Mouse (Mus musculus) myocyte (in vitro differentiated cells): Measurements from ENCODE around the gene Mocs1. TPM values are rescaled to one million over a fixed set of nuclear protein-coding genes. Genes with fewer than 3 reads are reported as not detected.
A peak's percentile ranks its signal among the peaks of the same experiment; 100 is the strongest.

Source experiments
- H3K27me3 ChIP-seq: one replicate; pipeline ENCODE4 v1.6.1; 2011; ENCODE audit not compliant: control insufficient read depth, insufficient read depth, insufficient read length
- H3K36me3 ChIP-seq: one replicate; pipeline ENCODE4 v1.6.1; 2011; ENCODE audit not compliant: control insufficient read depth, insufficient read depth
- H3K4me2 ChIP-seq: one replicate; pipeline ENCODE4 v1.6.1; 2011; ENCODE audit warnings: low read depth, control low read depth
- H3K4me3 ChIP-seq: one replicate; pipeline ENCODE4 v1.5.1; 2011; ENCODE audit warnings: mild to moderate bottlenecking, control low read depth, moderate library complexity
- H3K79me2 ChIP-seq: one replicate; pipeline ENCODE4 v1.6.1; 2011; ENCODE audit not compliant: control insufficient read depth, insufficient read depth
- H3ac ChIP-seq: one replicate; pipeline ENCODE4 v1.6.1; 2011; ENCODE audit not compliant: control insufficient read depth, insufficient read length
- CEBPB ChIP-seq: IDR thresholded peaks from 2 replicates; pipeline ENCODE4 v1.6.1; 2011; ENCODE audit warnings: mild to moderate bottlenecking, moderate library complexity; ENCODE audit not compliant: poor library complexity, insufficient read depth, severe bottlenecking
- E2F4 ChIP-seq: IDR thresholded peaks from one replicate; pipeline ENCODE4 v1.6.1; 2011; ENCODE audit warnings: mild to moderate bottlenecking, control low read depth, moderate library complexity; ENCODE audit not compliant: insufficient read depth
- MAX ChIP-seq: IDR thresholded peaks from one replicate; pipeline ENCODE4 v1.6.1; 2011; ENCODE audit warnings: low read depth, mild to moderate bottlenecking, control low read depth
- MYOD1 ChIP-seq, 3 experiments: IDR thresholded peaks; one replicate each; pipeline ENCODE4 v1.6.1; 2011; ENCODE audit warnings: control low read depth in 2 of 3, low read depth in 2 of 3, mild to moderate bottlenecking in 2 of 3, moderate library complexity in 1 of 3; ENCODE audit not compliant: insufficient read length in 2 of 3, control insufficient read depth in 1 of 3
- MYOG ChIP-seq, 3 experiments: IDR thresholded peaks; one replicate each; pipeline ENCODE4 v1.6.1; 2011; ENCODE audit warnings: control low read depth in 2 of 3, low read depth in 2 of 3, mild to moderate bottlenecking in 2 of 3; ENCODE audit not compliant: insufficient read length in 2 of 3, control insufficient read depth in 1 of 3, insufficient read depth in 1 of 3
- POLR2A ChIP-seq: IDR thresholded peaks from one replicate; pipeline ENCODE4 v1.6.1; 2011; ENCODE audit warnings: low read depth, mild to moderate bottlenecking, control low read depth, moderate library complexity; ENCODE audit not compliant: insufficient read length
- POLR2AphosphoS2 ChIP-seq: IDR thresholded peaks from one replicate; pipeline ENCODE4 v1.6.1; 2011; ENCODE audit warnings: low read depth, control low read depth; ENCODE audit not compliant: insufficient read length
- REST ChIP-seq: IDR thresholded peaks from one replicate; pipeline ENCODE4 v1.6.1; 2011; ENCODE audit warnings: mild to moderate bottlenecking, control low read depth, moderate library complexity; ENCODE audit not compliant: insufficient read depth, insufficient read length
- SRF ChIP-seq: IDR thresholded peaks from one replicate; pipeline ENCODE4 v1.6.1; 2011; ENCODE audit warnings: low read depth; ENCODE audit not compliant: control insufficient read depth, insufficient read length
- TCF12 ChIP-seq: IDR thresholded peaks from one replicate; pipeline ENCODE4 v1.6.1; 2011; ENCODE audit warnings: mild to moderate bottlenecking, control low read depth; ENCODE audit not compliant: poor library complexity, insufficient read depth, severe bottlenecking
- TCF3 ChIP-seq: IDR thresholded peaks from one replicate; pipeline ENCODE4 v1.6.1; 2011; ENCODE audit warnings: low read depth, control low read depth; ENCODE audit not compliant: insufficient read length
- USF1 ChIP-seq: IDR thresholded peaks from one replicate; pipeline ENCODE4 v1.6.1; 2011; ENCODE audit warnings: low read depth, mild to moderate bottlenecking, control low read depth, moderate library complexity
- polyA plus RNA-seq: library from polyadenylated mRNA; unstranded; fragments of >200 nt; fragmentation: generic; extraction: Trizol; gene quantifications from one replicate; pipeline ENCODE4 v1.2.1, GENCODE M21; 2012; ENCODE audit warnings: missing spikeins

Mocs1 gene
- polyA plus RNA-seq, 1 experiment: 12.7 TPM

DNA sequence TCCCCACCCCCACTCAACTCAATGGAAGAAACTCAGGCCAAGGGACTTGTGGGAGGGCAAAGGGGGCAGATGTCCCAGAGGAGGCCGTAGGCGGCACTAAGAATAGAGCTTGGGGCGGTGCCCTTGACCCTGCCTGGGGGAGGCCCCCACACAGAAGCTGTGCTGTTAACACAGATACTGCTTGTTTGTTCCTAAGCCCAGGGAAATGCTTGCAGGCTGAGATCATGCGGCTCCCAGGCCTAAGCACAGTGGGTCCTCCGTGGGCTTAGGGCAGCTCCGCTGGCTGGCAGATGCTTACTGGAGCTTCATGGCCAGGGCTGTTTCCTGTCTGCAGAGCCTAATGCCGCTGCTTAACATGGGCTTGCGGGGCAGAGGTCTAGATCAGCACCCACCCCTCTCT lies 44.5 kb downstream of the Mocs1 start:
- no peaks in the 10 kb centered on the region for H3K27me3 ChIP-seq
- H3K4me3 ChIP-seq: no peak overlapping the region
- TF ChIP-seq REST: no peak
- TF ChIP-seq POLR2A: no peak
- TF ChIP-seq MYOG (IDR thresholded peaks at IDR 0.05; ENCODE audit: control insufficient read depth in 1 of 3, insufficient read depth in 1 of 3, insufficient read length in 2 of 3, low read depth in 2 of 3): peak in 2 of 3 experiments; percentile 22 to 61
- no peak for TF ChIP-seq POLR2AphosphoS2
- TF ChIP-seq TCF12: peak; percentile 25
- TF ChIP-seq SRF: no peak
- TF ChIP-seq CEBPB: no peak
- TF ChIP-seq E2F4: no peak
- TF ChIP-seq MYOD1 (IDR thresholded peaks at IDR 0.05; ENCODE audit: control insufficient read depth in 1 of 3, insufficient read length in 2 of 3, low read depth in 2 of 3): peak in 2 of 3 experiments; percentile 32 to 57
- no peak for TF ChIP-seq TCF3
- TF ChIP-seq USF1: no peak
- TF ChIP-seq MAX: no peak
- no peaks in the 10 kb centered on the region for H3K79me2 ChIP-seq
- H3K4me2 ChIP-seq: no peak overlapping the region
- H3K36me3 ChIP-seq: peaks cover 4% of the 10 kb centered on the region
- no peak overlapping the region for H3ac ChIP-seq

DNA sequence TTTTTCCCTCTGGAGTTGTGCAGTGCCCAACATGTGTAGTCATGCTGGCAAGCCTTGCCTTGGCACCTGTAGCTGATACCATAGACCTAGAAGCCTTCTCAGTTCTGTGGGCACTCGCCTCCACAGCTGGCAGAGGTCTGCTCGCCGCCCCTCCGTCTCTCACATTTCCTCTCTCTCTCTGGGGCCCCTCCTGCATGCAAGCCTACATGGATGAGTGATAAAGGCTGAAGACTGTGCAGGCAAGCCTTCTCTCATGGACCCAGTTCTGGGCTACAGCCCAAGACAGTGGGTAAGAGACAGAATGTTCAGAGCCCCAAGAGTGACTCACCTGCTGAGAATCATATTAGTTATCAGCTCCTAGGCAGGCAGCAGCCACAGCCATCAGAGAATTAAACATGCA lies 45.9 kb downstream of the Mocs1 start:
- Histone ChIP-seq H3K36me3 (no peaks in the 10 kb centered on the region), H3K27me3 (no peaks in the 10 kb centered on the region), H3ac (no peak overlapping the region), H3K79me2 (no peaks in the 10 kb centered on the region), H3K4me2 (peak overlapping the region; percentile 62), H3K4me3 (no peak overlapping the region)
- TF ChIP-seq TCF3 (no peak), SRF (no peak), MYOD1 (IDR thresholded peaks at IDR 0.05; ENCODE audit: control insufficient read depth in 1 of 3, insufficient read length in 2 of 3, low read depth in 2 of 3) (peak in 2 of 3 experiments; percentile 46 to 56), TCF12 (no peak), POLR2A (no peak), CEBPB (no peak), MAX (no peak), MYOG (IDR thresholded peaks at IDR 0.05; ENCODE audit: control insufficient read depth in 1 of 3, insufficient read depth in 1 of 3, insufficient read length in 2 of 3, low read depth in 2 of 3) (peak in 1 of 3 experiments; percentile 10), REST (no peak), POLR2AphosphoS2 (no peak), USF1 (no peak)

DNA sequence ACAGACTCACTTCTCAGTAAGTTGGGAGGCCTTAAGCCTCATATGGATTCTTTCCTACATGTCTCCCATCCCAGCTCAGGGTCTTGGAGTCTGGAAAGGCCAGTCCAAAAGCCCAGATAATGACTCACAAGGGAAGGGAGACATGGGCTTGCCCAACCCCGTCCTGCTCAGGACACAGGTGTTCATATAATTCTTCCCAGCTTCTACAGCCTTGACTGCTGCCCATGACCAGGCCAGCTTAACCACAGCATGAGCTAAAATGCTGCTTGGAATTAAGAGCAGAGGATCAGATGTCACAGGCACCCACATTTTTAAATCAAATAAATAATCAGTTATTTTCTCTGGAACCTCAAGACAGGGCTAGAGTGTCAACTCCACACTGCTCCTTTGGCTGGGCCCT lies 47.0 kb downstream of the Mocs1 start:
- Histone ChIP-seq H3K27me3 (no peaks in the 10 kb centered on the region), H3K79me2 (no peaks in the 10 kb centered on the region), H3K4me3 (no peak overlapping the region), H3K4me2 (peak overlapping the region; percentile 62), H3ac (no peak overlapping the region), H3K36me3 (no peaks in the 10 kb centered on the region)
- TF ChIP-seq POLR2AphosphoS2 (no peak), E2F4 (no peak), CEBPB (peak; percentile 69), MYOG (IDR thresholded peaks at IDR 0.05; ENCODE audit: control insufficient read depth in 1 of 3, insufficient read depth in 1 of 3, insufficient read length in 2 of 3, low read depth in 2 of 3) (peak in 2 of 3 experiments; percentile 45 to 79), MYOD1 (IDR thresholded peaks at IDR 0.05; ENCODE audit: control insufficient read depth in 1 of 3, insufficient read length in 2 of 3, low read depth in 2 of 3) (peak; percentile 43 to 94 (median 93)), MAX (no peak), SRF (no peak), REST (no peak), POLR2A (no peak), USF1 (no peak), TCF3 (no peak), TCF12 (peak; percentile 70)

DNA sequence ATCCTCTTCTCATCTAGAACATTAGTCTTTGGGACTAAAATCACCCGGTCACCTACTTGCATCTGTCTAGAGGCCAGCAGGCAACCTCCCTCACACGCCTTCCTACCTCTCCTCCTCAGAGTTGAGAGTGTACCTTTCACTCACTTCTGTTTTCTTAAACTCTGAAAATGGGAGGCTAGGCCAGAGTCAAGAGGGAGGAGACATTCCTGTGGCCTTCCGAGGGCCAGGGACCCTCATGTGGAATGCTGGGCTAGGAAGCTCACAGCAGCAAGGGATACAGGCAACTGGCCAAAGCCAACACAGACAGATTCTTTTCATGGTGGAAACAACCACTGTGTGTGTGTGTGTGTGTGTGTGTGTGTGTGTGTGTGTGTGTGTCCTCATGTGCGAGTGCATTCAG lies 49.2 kb downstream of the Mocs1 start:
- TF ChIP-seq MYOD1 (IDR thresholded peaks at IDR 0.05; ENCODE audit: control insufficient read depth in 1 of 3, insufficient read length in 2 of 3, low read depth in 2 of 3) (peak in 1 of 3 experiments; percentile 46), POLR2A (no peak), MYOG (IDR thresholded peaks at IDR 0.05; ENCODE audit: control insufficient read depth in 1 of 3, insufficient read depth in 1 of 3, insufficient read length in 2 of 3, low read depth in 2 of 3) (peak in 1 of 3 experiments; percentile 48), POLR2AphosphoS2 (no peak), REST (no peak), TCF12 (peak; percentile 21), E2F4 (no peak), MAX (no peak)
- no peak overlapping the region for H3K4me3 ChIP-seq
- H3K27me3 ChIP-seq: no peaks in the 10 kb centered on the region
- no peaks in the 10 kb centered on the region for H3K36me3 ChIP-seq
- H3K79me2 ChIP-seq: no peaks in the 10 kb centered on the region
- no peak overlapping the region for H3ac ChIP-seq
- H3K4me2 ChIP-seq: peak overlapping the region; percentile 39

DNA sequence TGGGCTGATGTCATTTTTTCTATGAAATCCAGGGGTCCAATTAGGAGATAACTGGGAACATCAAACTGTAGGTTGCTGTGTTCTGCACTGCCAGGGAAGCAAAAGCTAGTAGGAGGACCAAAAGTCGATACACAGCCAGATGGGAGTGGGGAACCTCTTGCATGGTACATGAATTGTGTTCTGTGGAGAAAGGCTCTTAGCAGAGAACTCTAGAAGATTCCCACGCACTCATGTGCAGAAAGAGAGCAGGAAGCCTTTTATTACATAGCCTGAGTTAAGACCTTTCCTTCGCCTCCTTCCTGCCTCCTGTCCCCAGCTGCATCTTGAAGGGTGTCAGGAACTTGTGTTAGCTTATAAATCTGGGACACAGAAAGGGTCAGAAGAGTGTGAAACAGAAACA lies 53.7 kb downstream of the Mocs1 start:
- no peaks in the 10 kb centered on the region for H3K36me3 ChIP-seq
- H3K27me3 ChIP-seq: no peaks in the 10 kb centered on the region
- H3ac ChIP-seq: no peak overlapping the region
- TF ChIP-seq TCF12 (no peak), USF1 (no peak), POLR2A (no peak), MYOD1 (IDR thresholded peaks at IDR 0.05; ENCODE audit: control insufficient read depth in 1 of 3, insufficient read length in 2 of 3, low read depth in 2 of 3) (no peak), TCF3 (no peak), REST (no peak), MAX (no peak), E2F4 (no peak), POLR2AphosphoS2 (no peak), CEBPB (no peak), MYOG (IDR thresholded peaks at IDR 0.05; ENCODE audit: control insufficient read depth in 1 of 3, insufficient read depth in 1 of 3, insufficient read length in 2 of 3, low read depth in 2 of 3) (no peak), SRF (no peak)
- H3K4me2 ChIP-seq: no peak overlapping the region
- H3K4me3 ChIP-seq: no peak overlapping the region
- no peaks in the 10 kb centered on the region for H3K79me2 ChIP-seq
